Mouse (Mus musculus) neural tube, embryonic 15.5 days (tissue): ENCODE results near the gene Snrnp200. TPM values are rescaled to one million over a fixed set of nuclear protein-coding genes. Genes with fewer than 3 reads are reported as not detected.
"Not testable (repeated sequence)": the region's sequence is repeated elsewhere in the genome, so short reads cannot be mapped to it uniquely, and the experiment has no call there.

Experiments used
- ATAC-seq: fragments of 200-750 bp; cut with Nextera tagmentation; 2 replicates; pipeline ENCODE4 v1.8.0; 2017; ENCODE audit warnings: mild to moderate bottlenecking, moderate TSS enrichment, moderate library complexity; ENCODE audit not compliant: low FRiP score
- H3K27ac ChIP-seq: fragments of 300-500 bp; sonication (generic); replicated peaks from 2 replicates; pipeline ENCODE4 v1.5.1; 2015; ENCODE audit warnings: mild to moderate bottlenecking, inconsistent platforms
- H3K27me3 ChIP-seq: fragments of 300-500 bp; sonication (generic); replicated peaks from 2 replicates; pipeline ENCODE4 v1.6.1; 2015; ENCODE audit warnings: inconsistent platforms
- H3K36me3 ChIP-seq: fragments of 300-500 bp; sonication (generic); 2 replicates; pipeline ENCODE4 v1.6.1; 2015; ENCODE audit warnings: inconsistent platforms
- H3K4me1 ChIP-seq: fragments of 300-500 bp; sonication (generic); 2 replicates; pipeline ENCODE4 v1.6.1; 2015; ENCODE audit warnings: inconsistent platforms
- H3K4me2 ChIP-seq: fragments of 300-500 bp; sonication (generic); 2 replicates; pipeline ENCODE4 v1.6.1; 2015; ENCODE audit warnings: inconsistent platforms, mild to moderate bottlenecking, moderate library complexity
- H3K4me3 ChIP-seq: fragments of 300-500 bp; sonication (generic); replicated peaks from 2 replicates; pipeline ENCODE4 v1.5.1; 2015; ENCODE audit warnings: mild to moderate bottlenecking, inconsistent platforms
- H3K9ac ChIP-seq: fragments of 300-500 bp; sonication (generic); replicated peaks from 2 replicates; pipeline ENCODE4 v1.6.1; 2015; ENCODE audit warnings: mild to moderate bottlenecking, inconsistent platforms
- H3K9me3 ChIP-seq: fragments of 300-500 bp; sonication (generic); replicated peaks from 2 replicates; pipeline ENCODE4 v1.6.1; 2016; ENCODE audit warnings: inconsistent platforms
- WGBS: fragments of 180-500 bp; shearing (Covaris S2); methylation state at CpG from one replicate; pipeline ENCODE4 v1.1.7; 2015; ENCODE audit warnings: mixed read lengths; 5-methylcytosine and 5-hydroxymethylcytosine counted together
- polyA plus RNA-seq: library from polyadenylated mRNA; unstranded; fragments of >200 nt; fragmentation: Nextera tagmentation; extraction: Ambion mirVana; gene quantifications from 2 replicates; pipeline ENCODE4 v1.2.1, GENCODE M21; 2015

The Snrnp200 gene
- 40.0 and 45.6 TPM in 2 replicates for polyA plus RNA-seq

DNA sequence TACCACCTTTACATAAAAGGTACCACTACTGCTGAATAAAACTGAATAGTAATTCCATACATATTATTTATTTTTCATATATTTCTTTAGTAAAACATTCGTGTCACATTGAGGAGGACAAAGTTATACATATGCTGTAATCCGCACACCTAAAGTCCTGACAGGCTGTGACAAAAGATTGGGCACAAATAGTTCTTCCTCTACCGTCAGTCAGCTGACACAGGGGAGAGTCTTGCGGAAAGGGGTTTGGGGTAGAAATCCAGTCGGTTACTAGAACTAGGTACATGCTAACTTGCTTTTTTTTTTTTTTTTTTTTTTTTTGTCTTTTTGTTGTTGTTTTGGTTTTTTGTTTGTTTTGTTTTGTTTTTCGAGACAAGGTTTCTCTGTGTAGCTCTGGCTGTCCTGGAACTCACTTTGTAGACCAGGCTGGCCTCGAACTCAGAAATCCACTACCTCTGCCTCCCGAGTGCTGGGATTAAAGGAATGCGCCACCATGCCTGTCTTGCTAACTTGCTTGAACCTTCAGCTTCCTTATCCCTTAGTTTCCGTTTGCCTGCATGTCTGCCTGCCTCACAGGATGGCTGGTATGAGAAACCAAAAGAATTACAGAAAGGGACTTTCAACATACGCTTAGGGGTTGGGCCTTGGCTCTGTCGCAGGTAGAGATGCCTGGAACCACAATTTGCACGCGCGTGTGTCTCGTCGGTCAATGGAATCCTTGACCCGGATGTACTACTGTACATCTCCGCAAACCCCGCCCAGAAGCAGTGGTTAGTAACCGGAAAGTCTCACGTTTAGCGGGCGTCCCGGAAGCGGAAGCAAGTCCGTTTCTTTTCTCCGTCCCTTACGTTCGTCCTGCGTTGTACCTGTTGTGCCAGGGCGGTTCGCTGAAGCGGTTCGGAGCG lies at the start of gene Snrnp200, which contains the start of gene 1810024B03Rik:
Gene Snrnp200 (plus strand): TSS at position 840 of the 905 bp plus-strand sequence.
Gene 1810024B03Rik (minus strand): TSS at position 734 of the 905 bp plus-strand sequence.
- peak within 1 kb of the TSS; percentile 85 for H3K4me2 ChIP-seq
- peak within 1 kb of the TSS; percentile 95 for H3K4me3 ChIP-seq
- peaks cover 25% of the 10 kb centered on the region for H3K36me3 ChIP-seq
- H3K9me3 ChIP-seq, result no peaks in the 10 kb centered on the region
- peaks cover 16% of the 10 kb centered on the region for H3K4me1 ChIP-seq
- H3K9ac ChIP-seq, result peak within 1 kb of the TSS; percentile 77
- no peaks in the 10 kb centered on the region for H3K27me3 ChIP-seq
- peak within 1 kb of the TSS; percentile 84 for H3K27ac ChIP-seq
- peak; percentile 98 for ATAC-seq
- 12% methylated on average over 36 of the region's 36 CpGs for WGBS

DNA sequence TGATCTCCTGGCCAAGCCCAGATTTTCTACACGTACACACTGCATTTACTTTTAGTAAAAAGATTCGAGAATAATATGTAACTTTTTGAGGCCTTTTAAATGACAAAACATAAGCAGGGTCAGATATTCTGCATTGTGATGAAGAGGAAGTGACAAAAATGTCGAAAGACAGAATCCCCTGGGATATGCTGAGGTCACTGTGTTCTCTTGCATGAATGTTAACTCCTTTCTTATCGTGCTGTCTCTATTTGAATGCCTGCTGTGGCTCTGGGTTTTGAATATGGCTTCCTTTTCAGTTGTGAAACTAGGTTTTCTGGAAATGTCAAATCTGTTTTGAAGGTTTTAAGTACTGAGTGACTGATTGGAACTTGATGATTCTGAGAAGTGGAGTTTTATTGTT lies 42.5 kb upstream of the Snrnp200 start:
- no peak overlapping the region for H3K4me3 ChIP-seq

DNA sequence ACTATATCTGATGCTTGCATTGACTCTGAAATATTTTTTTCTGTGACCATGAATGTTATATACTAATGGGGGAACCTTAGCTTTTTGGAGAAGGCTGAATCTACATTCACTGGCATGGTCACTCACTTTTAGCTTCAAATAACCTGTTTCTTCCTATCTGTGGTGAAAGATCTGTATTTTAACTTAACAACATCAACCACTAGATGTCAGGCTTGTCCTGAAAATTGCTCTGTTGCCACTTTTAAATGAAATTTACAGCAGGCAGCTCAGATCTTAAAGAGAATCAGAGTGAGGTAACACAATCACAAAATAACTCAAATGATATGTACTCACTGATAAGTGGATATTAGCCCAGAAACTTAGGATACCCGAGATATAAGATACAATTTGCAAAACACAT lies 41.9 kb upstream of the Snrnp200 start:
- not testable (repeated sequence) for H3K36me3 ChIP-seq, ATAC-seq, H3K4me1 ChIP-seq, H3K4me2 ChIP-seq, H3K9ac ChIP-seq, H3K9me3 ChIP-seq, H3K27me3 ChIP-seq, H3K4me3 ChIP-seq, H3K27ac ChIP-seq
- WGBS, result 7% methylated on average over 1 of the region's 1 CpGs

More for the DNA sequence above, 42.5 kb upstream of the Snrnp200 start:
- H3K4me2 ChIP-seq, result no peak overlapping the region
- H3K4me1 ChIP-seq, result no peaks in the 10 kb centered on the region
- no peaks in the 10 kb centered on the region for H3K9me3 ChIP-seq
- 67% methylated on average over 4 of the region's 4 CpGs for WGBS
- H3K36me3 ChIP-seq, result no peaks in the 10 kb centered on the region
- H3K27ac ChIP-seq, result no peak overlapping the region
- H3K9ac ChIP-seq, result no peak overlapping the region
- no peak for ATAC-seq
- no peaks in the 10 kb centered on the region; the same call in 1 of the 2 replicates for H3K27me3 ChIP-seq

DNA sequence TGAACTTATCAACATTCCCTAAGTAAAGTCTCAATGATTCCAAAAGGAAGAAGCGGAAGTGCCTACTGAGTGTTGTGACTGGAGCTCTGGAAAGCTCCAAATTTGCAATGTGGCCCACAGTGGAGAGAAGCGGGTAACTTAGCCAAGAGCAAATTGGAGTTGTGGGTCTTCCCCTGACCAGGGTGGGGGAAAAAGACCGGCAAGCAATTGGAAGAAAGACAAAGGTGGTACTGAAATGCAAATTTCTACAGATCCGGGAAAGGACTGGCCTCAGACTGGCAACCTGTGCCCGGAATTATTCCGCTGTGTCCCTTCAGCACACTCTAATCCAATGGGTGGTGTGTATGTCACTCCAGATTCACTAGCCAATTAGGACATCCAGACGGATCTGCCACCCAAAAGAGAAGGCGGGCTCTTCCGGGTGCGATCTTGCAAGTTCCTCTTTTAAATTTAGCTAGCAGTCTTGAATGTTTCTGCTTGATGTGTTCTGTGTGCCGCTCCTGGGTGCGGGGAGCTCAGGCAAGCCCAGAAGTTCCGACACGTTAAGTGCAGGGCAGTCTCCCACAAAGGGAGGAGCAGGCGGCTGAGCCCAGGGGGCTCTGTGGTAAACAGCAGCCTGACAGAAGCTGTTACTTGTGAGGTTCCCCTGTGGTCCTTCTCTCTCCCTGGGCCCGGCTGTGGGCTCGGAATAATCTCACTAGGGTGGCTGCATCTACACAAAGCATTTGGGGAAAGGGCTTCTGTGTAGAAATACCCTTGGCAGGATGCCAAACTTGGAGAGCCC lies 25.4 kb upstream of the Snrnp200 start:
- Histone ChIP-seq H3K4me3 (peak overlapping the region; percentile 56), H3K9ac (peak overlapping the region; percentile 59), H3K27ac (peak overlapping the region; percentile 87), H3K27me3 (peaks cover 15% of the 10 kb centered on the region), H3K9me3 (no peaks in the 10 kb centered on the region), H3K4me2 (peak overlapping the region; percentile 80), H3K36me3 (no peaks in the 10 kb centered on the region), H3K4me1 (peaks cover 9% of the 10 kb centered on the region)
- WGBS, result 3% methylated on average over 17 of the region's 17 CpGs
- peak; percentile 100 for ATAC-seq

DNA sequence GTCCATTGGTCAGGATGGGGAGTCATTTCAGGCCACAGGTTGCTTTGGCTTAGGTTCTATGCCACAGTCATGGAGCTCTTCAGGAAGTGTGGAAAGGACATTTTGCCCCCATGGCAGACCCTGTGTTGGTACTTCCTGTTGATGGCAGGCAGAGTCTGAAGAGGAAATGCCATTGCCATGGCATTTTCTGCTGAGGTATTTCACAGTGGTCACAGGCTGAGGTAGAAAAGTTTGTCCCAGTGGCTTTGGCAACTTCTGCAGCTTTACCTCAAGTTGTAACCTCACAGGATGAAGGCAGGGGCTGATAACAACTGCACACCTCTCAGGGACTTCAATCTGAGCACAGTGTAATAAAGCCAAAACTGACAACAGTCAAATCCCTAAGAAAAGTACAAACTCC lies 18.6 kb upstream of the Snrnp200 start:
- no peaks in the 10 kb centered on the region for H3K9me3 ChIP-seq
- no peaks in the 10 kb centered on the region for H3K4me1 ChIP-seq
- no peak overlapping the region for H3K9ac ChIP-seq
- no peaks in the 10 kb centered on the region; the same call in none of the 2 replicates for H3K27me3 ChIP-seq
- H3K4me3 ChIP-seq, result no peak overlapping the region
- H3K36me3 ChIP-seq, result no peaks in the 10 kb centered on the region
- no peak for ATAC-seq
- H3K27ac ChIP-seq, result no peak overlapping the region
- H3K4me2 ChIP-seq, result no peak overlapping the region

DNA sequence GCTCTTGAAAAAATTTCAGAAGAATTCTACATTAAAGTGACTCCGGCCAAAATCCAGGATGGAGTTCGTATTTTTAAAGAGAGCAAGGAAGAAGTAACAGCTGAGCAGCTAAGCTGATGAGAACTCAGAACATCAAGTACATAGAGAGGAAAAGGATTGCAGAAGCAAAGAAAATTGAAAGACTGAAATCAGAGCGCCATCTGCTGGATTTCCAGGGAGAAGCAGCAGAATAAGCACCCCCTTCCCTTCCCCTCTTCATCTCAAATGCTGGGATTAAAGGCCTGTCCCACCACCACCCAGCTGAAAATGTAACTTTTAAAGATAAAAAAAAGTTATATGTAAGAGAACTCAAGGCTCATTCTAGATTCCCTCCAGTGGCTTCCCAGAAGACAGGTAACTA lies 3.3 kb upstream of the Snrnp200 start:
- Histone ChIP-seq H3K9ac (no peak overlapping the region), H3K4me1 (peaks cover 14% of the 10 kb centered on the region), H3K27ac (no peak overlapping the region), H3K36me3 (no peaks in the 10 kb centered on the region), H3K4me2 (no peak overlapping the region), H3K27me3 (no peaks in the 10 kb centered on the region), H3K9me3 (no peaks in the 10 kb centered on the region), H3K4me3 (no peak overlapping the region)
- 36% methylated on average over 3 of the region's 3 CpGs for WGBS
- ATAC-seq, result no peak

DNA sequence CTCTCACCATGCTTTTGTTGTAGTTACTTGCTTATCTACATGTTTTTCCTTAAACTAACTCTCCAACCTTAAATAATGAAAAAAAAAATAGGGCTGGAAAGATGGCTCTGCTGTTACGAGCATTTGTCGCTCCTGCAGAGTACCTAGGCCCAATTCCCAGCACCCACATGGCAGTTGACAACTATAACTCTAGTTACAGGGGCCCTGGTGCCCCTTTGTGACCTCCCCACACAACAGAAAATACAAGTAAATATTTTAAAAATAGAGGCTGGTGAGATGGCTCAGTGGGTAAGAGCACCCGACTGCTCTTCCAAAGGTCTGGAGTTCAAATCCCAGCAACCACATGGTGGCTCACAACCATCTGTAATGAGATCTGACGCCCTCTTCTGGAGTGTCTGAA lies 2.2 kb upstream of the Snrnp200 start:
- H3K27ac ChIP-seq, H3K4me2 ChIP-seq, H3K9me3 ChIP-seq, H3K27me3 ChIP-seq, H3K4me3 ChIP-seq, H3K9ac ChIP-seq, ATAC-seq, H3K36me3 ChIP-seq: not testable (repeated sequence)
- WGBS, result 94% methylated on average over 4 of the region's 4 CpGs
- peaks cover 16% of the 10 kb centered on the region for H3K4me1 ChIP-seq

DNA sequence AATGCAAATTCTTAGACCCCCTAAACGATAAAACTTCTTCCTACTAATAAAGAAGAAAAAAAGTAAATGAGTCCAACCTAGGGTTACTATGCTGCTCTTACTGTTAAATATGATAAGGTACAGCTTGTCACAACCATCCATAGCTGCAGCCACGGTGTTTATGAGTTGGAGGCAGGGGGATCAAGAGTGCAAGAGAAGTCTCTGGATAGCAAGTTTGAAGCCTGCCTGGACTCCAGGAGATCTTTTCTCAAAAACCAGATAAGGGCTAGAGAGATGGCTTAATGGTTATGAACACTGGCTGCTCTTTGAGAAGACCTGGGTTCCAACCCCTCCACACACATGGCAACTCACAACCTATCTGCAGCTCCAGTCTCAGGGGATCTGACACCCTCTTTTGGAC lies 1.3 kb upstream of the Snrnp200 start:
- H3K4me2 ChIP-seq, result no peak overlapping the region
- peaks cover 16% of the 10 kb centered on the region for H3K36me3 ChIP-seq
- H3K4me1 ChIP-seq, result peaks cover 16% of the 10 kb centered on the region
- no peak overlapping the region for H3K9ac ChIP-seq
- H3K9me3 ChIP-seq, result no peaks in the 10 kb centered on the region
- ATAC-seq, result no peak
- H3K4me3 ChIP-seq, result no peak overlapping the region
- no peak overlapping the region for H3K27ac ChIP-seq
- WGBS, result 96% methylated on average over 2 of the region's 2 CpGs
- no peaks in the 10 kb centered on the region for H3K27me3 ChIP-seq

DNA sequence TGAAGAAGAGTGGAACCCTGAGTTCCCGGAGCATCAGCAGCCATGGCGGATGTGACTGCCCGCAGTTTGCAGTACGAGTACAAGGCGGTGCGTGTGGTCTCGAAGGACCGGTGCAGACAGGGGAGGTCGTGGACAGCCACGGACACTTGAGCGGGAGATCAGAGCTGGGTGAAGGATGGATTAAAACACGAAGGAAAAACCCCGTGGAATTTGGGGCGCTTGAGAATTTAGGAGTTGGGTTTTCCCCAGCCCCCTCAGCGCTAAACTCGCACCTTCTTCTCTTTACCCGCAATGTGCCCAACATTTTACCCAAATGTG lies 225 bp downstream of the Snrnp200 start:
- Histone ChIP-seq H3K4me2 (peak overlapping the region; percentile 85), H3K36me3 (peaks cover 29% of the 10 kb centered on the region), H3K9me3 (no peaks in the 10 kb centered on the region), H3K9ac (peak overlapping the region; percentile 77), H3K4me3 (peak overlapping the region; percentile 95), H3K4me1 (peaks cover 16% of the 10 kb centered on the region), H3K27ac (peak overlapping the region; percentile 84), H3K27me3 (no peaks in the 10 kb centered on the region)
- no peak; the same call in 1 of the 2 replicates for ATAC-seq
- WGBS, result under 1% methylated on average over 17 of the region's 17 CpGs

DNA sequence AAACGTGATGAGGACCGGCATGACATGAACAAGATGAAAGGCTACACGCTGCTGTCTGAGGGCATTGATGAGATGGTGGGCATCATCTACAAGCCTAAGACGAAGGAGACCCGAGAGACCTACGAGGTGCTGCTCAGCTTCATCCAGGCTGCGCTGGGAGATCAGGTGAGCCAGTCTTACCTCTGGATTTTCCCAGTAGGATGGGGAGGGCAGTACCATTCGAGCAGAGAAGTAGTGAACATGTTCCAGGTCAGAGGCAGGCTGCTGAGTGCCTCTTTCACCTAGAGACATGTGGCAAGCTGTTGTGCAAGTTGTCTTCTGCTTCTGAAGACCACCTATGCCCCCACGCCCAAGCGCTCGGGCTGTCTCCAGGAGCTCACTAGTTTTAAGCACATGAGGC lies 2.5 kb downstream of the Snrnp200 start:
- peaks cover 51% of the 10 kb centered on the region for H3K36me3 ChIP-seq

DNA sequence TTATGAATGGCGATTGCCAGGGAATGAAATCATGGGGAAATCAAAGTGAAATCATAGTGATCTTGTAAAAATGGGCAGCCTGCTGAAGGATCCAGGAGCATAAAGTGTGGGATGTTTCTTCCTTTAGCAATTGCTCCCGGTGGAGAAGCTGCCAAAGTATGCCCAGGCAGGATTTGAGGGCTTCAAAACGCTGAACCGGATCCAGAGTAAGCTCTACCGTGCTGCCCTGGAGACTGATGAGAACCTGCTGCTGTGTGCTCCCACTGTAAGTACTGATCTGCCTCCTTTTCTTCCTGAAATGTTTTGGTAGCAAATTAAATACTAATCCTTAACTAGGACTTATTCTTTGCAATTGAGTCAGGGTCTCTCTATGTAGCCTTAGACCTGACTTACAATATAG lies 9.6 kb downstream of the Snrnp200 start:
- no peak for ATAC-seq
- Histone ChIP-seq H3K9me3 (no peaks in the 10 kb centered on the region), H3K4me1 (no peaks in the 10 kb centered on the region), H3K27me3 (no peaks in the 10 kb centered on the region), H3K36me3 (peaks cover 94% of the 10 kb centered on the region), H3K27ac (no peak overlapping the region), H3K4me3 (no peak overlapping the region), H3K4me2 (no peak overlapping the region), H3K9ac (no peak overlapping the region)
- 97% methylated on average over 5 of the region's 5 CpGs for WGBS

More for the DNA sequence above, 2.5 kb downstream of the Snrnp200 start:
- Histone ChIP-seq H3K4me2 (no peak overlapping the region), H3K9me3 (no peaks in the 10 kb centered on the region), H3K4me3 (no peak overlapping the region), H3K27me3 (no peaks in the 10 kb centered on the region), H3K9ac (no peak overlapping the region), H3K27ac (no peak overlapping the region), H3K4me1 (peaks cover 16% of the 10 kb centered on the region)
- no peak for ATAC-seq
- 95% methylated on average over 11 of the region's 11 CpGs for WGBS

DNA sequence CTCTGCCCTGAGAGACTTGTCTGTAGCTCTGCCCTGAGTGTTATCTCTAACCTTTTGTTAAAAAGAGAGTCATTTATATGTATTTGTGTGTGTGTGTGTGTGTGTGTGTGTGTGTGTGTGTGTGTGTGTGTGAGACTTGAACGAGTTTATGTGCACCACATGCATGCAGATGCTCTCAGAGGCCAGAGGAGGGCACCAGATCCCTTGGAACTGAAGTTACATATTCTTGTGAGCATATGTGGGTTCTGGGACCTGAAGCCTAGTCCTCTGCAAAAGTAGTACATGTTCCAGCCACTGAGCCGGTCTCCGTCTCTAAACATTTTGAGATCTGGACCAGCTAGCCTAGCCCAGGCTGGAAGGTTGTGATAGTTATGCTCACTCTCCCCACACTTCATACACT lies 17.1 kb downstream of the Snrnp200 start:
- Histone ChIP-seq H3K9ac (no peak overlapping the region), H3K4me1 (no peaks in the 10 kb centered on the region), H3K27ac (no peak overlapping the region), H3K36me3 (peaks cover 95% of the 10 kb centered on the region), H3K9me3 (no peaks in the 10 kb centered on the region), H3K27me3 (no peaks in the 10 kb centered on the region), H3K4me3 (no peak overlapping the region), H3K4me2 (no peak overlapping the region)
- WGBS, result 100% methylated on average over 3 of the region's 3 CpGs
- ATAC-seq, result no peak
